Mouse (Mus musculus) T-helper 17 cell (primary cell): ENCODE data around the gene Gng13.
"Not testable (repeated sequence)": the region's sequence is repeated elsewhere in the genome, so short reads cannot be mapped to it uniquely, and the experiment has no call there.

Experiments used
- in situ Hi-C, 2 experiments: fragments of 300-600 bp; cut with MboI, MseI; formaldehyde crosslinking; loops; 1 replicate in 1 of 2; 2 replicates in 1 of 2; pipeline ENCODE4 v1.15.1; 2025; ENCODE audit warnings: high pct_unique_total_duplicates in 2 of 2

Gng13 gene

GRCm38 (mm10) chr17:25732082-25732481 is 15.1 kb downstream of the Gng13 start:
- in situ Hi-C loops = loop anchor here in 1 of 2 experiments (5.0 kb wide), 1 partner anchor 65 kb away; the partner anchor contains the start of genes AC134908.4 and Metrn

GRCm38 (mm10) chr17:25735246-25735645 is 18.3 kb downstream of the Gng13 start:
- in situ Hi-C loops = no loop called here

GRCm38 (mm10) chr17:25735745-25736144 is 18.8 kb downstream of the Gng13 start, which contains the start of gene Mslnl:
TSS of gene Mslnl (plus strand) at chr17:25736042.
- in situ Hi-C loops = no loop called here

GRCm38 (mm10) chr17:25738861-25739260 is 21.9 kb downstream of the Gng13 start:
- in situ Hi-C loops = no loop called here

- in situ Hi-C loops = not testable (repeated sequence)
Measured at GRCm38 (mm10) chr17:25741471-25741870, 24.5 kb downstream of the Gng13 start.

- in situ Hi-C loops = no loop called here
Measured at GRCm38 (mm10) chr17:25743831-25744230, 26.9 kb downstream of the Gng13 start.

GRCm38 (mm10) chr17:25744311-25744710 is 27.3 kb downstream of the Gng13 start:
- in situ Hi-C loops = no loop called here

- in situ Hi-C loops = no loop called here
Measured at GRCm38 (mm10) chr17:25748238-25748637, 31.3 kb downstream of the Gng13 start.

GRCm38 (mm10) chr17:25749314-25749713 is 32.3 kb downstream of the Gng13 start:
- in situ Hi-C loops = no loop called here

GRCm38 (mm10) chr17:25751446-25751845 is 34.5 kb downstream of the Gng13 start:
- in situ Hi-C loops = no loop called here

GRCm38 (mm10) chr17:25754241-25754640 is 37.3 kb downstream of the Gng13 start, which contains the start of gene Msln:
TSS of gene Msln (minus strand) at chr17:25754378.
- in situ Hi-C loops = no loop called here

- in situ Hi-C loops = no loop called here
Measured at GRCm38 (mm10) chr17:25755086-25755485, 38.1 kb downstream of the Gng13 start.

GRCm38 (mm10) chr17:25755627-25756377 is 38.8 kb downstream of the Gng13 start:
- in situ Hi-C loops = no loop called here

GRCm38 (mm10) chr17:25756378-25757242 is 39.6 kb downstream of the Gng13 start:
- in situ Hi-C loops = no loop called here

GRCm38 (mm10) chr17:25757691-25758090 is 40.7 kb downstream of the Gng13 start:
- in situ Hi-C loops = no loop called here

- in situ Hi-C loops = no loop called here
Measured at GRCm38 (mm10) chr17:25760148-25760547, 43.2 kb downstream of the Gng13 start.

GRCm38 (mm10) chr17:25761561-25761970 is 44.6 kb downstream of the Gng13 start:
- in situ Hi-C loops = no loop called here

- in situ Hi-C loops = no loop called here
Measured at GRCm38 (mm10) chr17:25762591-25762990, 45.6 kb downstream of the Gng13 start.

GRCm38 (mm10) chr17:25765886-25766285 is 48.9 kb downstream of the Gng13 start:
- in situ Hi-C loops = loop anchor here (5.0 kb wide), 1 partner anchor 36 kb away; no protein-coding TSS in a partner anchor
